Mouse (Mus musculus): ENCODE results near the gene Rab17. TPM values are rescaled to one million over a fixed set of nuclear protein-coding genes. Genes with fewer than 3 reads are reported as not detected.

The Rab17 gene
- total RNA-seq (2023) = not detected in 2 replicates

GRCm38 (mm10) chr1:90969347-90969784 lies at the start of gene Rab17:
Gene Rab17 (minus strand): TSS chr1:90969661.

GRCm38 (mm10) chr1:90998268-90998890 lies 28.9 kb upstream of the Rab17 start, which contains the start of gene Lrrfip1:
Gene Lrrfip1 (plus strand): TSS chr1:90998737.

GRCm38 (mm10) chr1:90952808-90953207 lies 16.7 kb downstream of the Rab17 start, which contains the start of gene Prlh:
Gene Prlh (plus strand): TSS chr1:90953108.

GRCm38 (mm10) chr1:90914948-90915569 lies 54.4 kb downstream of the Rab17 start, which contains the start of gene Mlph:
Gene Mlph (plus strand): TSS chr1:90915085.

Other genes starting within 250 kb of the Rab17 start
- 0.16 TPM in 2 replicates for gene Col6a3, start 125.7 kb downstream of the Rab17 start, total RNA-seq (2023)
- gene Mlph, start 54.6 kb downstream of the Rab17 start, total RNA-seq (2023) = not detected in 2 replicates
- not detected in 2 replicates for gene Prlh, start 16.6 kb downstream of the Rab17 start, total RNA-seq (2023)
- gene Lrrfip1, start 29.1 kb upstream of the Rab17 start, total RNA-seq (2023) = 239 and 297 TPM in 2 replicates
- 0.75 and 1.6 TPM in 2 replicates for gene Rbm44, start 175.4 kb upstream of the Rab17 start, total RNA-seq (2023)
- gene Ramp1, start 210.2 kb upstream of the Rab17 start, total RNA-seq (2023) = 25.7 and 27.2 TPM in 2 replicates

All from neutrophil, adult 65 days (primary cell).